Mouse (Mus musculus): Measurements from ENCODE around the gene Adal. TPM values are rescaled to one million over a fixed set of nuclear protein-coding genes. Genes with fewer than 3 reads are reported as not detected.
"Not testable (repeated sequence)": the region's sequence is repeated elsewhere in the genome, so short reads cannot be mapped to it uniquely, and the experiment has no call there.

The Adal gene
- polyA plus RNA-seq (2017; shearing (Covaris generic)) = 10 to 100 TPM; 13.2 to 20.5 (median 16.7) TPM

GRCm38 (mm10) chr2:121140018-121140882, at the start of gene Adal, which contains the start of gene Lcmt2:
Adal (plus strand) TSS chr2:121140428.
Lcmt2 (minus strand) TSS chr2:121140653.
- ATAC-seq = peak; percentile 87

GRCm38 (mm10) chr2:121102051-121102450, 38.2 kb upstream of the Adal start:
- peak; percentile 41 for ATAC-seq

GRCm38 (mm10) chr2:121105940-121106339, 34.3 kb upstream of the Adal start:
- no peak for ATAC-seq

- no peak for ATAC-seq
These were observed 30.5 kb upstream of the Adal start, which contains the start of gene Tgm7 for GRCm38 (mm10) chr2:121109695-121110094. Tgm7 (minus strand) TSS chr2:121109795.

GRCm38 (mm10) chr2:121115418-121115817, 24.8 kb upstream of the Adal start:
- no peak for ATAC-seq

GRCm38 (mm10) chr2:121119260-121119659, 21.0 kb upstream of the Adal start:
- no peak for ATAC-seq

- ATAC-seq = not testable (repeated sequence)
These were observed 13.9 kb upstream of the Adal start for GRCm38 (mm10) chr2:121126302-121126701.

- ATAC-seq = no peak
These were observed 12.7 kb upstream of the Adal start for GRCm38 (mm10) chr2:121127536-121127935.

- ATAC-seq = no peak
These were observed 11.2 kb upstream of the Adal start for GRCm38 (mm10) chr2:121128865-121129620.

- no peak for ATAC-seq
These were observed 7.4 kb upstream of the Adal start for GRCm38 (mm10) chr2:121132822-121133221.

GRCm38 (mm10) chr2:121137371-121137770, 2.9 kb upstream of the Adal start:
- ATAC-seq = no peak

GRCm38 (mm10) chr2:121139266-121140017, 786 bp upstream of the Adal start:
- ATAC-seq = peak; percentile 24

GRCm38 (mm10) chr2:121141216-121142035, 1.2 kb downstream of the Adal start:
- ATAC-seq = no peak

- ATAC-seq = no peak
These were observed 2.2 kb downstream of the Adal start for GRCm38 (mm10) chr2:121142415-121142814.

- ATAC-seq = no peak
These were observed 9.5 kb downstream of the Adal start for GRCm38 (mm10) chr2:121149679-121150078.

- ATAC-seq = no peak
These were observed 12.9 kb downstream of the Adal start for GRCm38 (mm10) chr2:121153100-121153499.

- ATAC-seq = no peak
These were observed 28.9 kb downstream of the Adal start for GRCm38 (mm10) chr2:121169173-121169572.

- no peak for ATAC-seq
These were observed 29.7 kb downstream of the Adal start for GRCm38 (mm10) chr2:121169902-121170301.

- peak; percentile 43 for ATAC-seq
These were observed 30.3 kb downstream of the Adal start, which contains the start of gene Tubgcp4 for GRCm38 (mm10) chr2:121170481-121170971. Tubgcp4 (plus strand) TSS chr2:121170654.

- peak; percentile 79 for ATAC-seq
These were observed 30.9 kb downstream of the Adal start, which contains the start of gene Zscan29 for GRCm38 (mm10) chr2:121170980-121171742. Zscan29 (minus strand) TSS chr2:121171125.
